Mouse (Mus musculus): Measurements from ENCODE around the gene Psen1.

Psen1 gene

GRCm38 (mm10) chr12:83726510-83727308 lies 38.8 kb downstream of the Psen1 start:
- DNase-seq: no peak

GRCm38 (mm10) chr12:83732225-83732624 lies 44.3 kb downstream of the Psen1 start:
- no peak for DNase-seq

- no peak for DNase-seq
Measured at GRCm38 (mm10) chr12:83734047-83734446, 46.1 kb downstream of the Psen1 start.

DNA sequence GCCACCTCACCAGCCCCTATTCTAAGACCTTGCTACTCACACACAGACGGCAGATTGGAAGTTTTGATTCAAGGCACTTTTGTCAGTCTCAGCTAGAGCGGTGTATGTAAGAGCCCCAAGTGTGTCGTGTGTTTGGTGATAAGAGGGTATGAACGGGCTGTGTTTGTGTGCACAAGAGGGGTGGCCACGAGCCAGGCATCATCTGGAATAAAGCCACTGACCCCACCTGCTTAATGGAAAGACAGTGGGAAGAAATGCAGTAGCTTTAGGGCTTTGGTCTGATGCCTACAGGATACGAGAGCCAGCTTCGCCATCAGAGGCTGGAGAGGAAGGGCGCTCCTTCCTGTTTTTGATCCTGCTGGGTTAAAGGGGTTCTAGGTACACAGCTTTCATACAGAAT lies 48.3 kb downstream of the Psen1 start:
- DNase-seq: no peak

GRCm38 (mm10) chr12:83738651-83739050 lies 50.7 kb downstream of the Psen1 start:
- no peak for DNase-seq

DNA sequence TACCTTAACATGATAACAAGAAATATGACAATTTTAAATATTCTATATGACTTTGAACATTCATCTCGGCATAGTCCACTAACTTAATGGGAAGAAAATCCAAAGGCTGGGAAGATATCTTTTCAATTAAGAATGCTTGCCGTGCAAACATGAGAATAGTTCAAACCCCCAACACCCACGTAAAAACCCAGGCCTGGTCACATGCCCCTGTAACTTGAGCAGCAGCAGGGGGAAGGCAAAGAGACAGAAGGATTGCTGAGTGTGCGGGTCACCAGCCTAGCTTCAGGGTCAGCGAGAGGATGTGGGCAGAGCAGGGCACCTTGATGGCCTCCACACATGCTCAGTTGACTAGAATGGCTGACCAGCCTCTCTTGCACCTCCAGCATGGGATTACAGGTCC lies 53.8 kb downstream of the Psen1 start:
- no peak for DNase-seq

DNA sequence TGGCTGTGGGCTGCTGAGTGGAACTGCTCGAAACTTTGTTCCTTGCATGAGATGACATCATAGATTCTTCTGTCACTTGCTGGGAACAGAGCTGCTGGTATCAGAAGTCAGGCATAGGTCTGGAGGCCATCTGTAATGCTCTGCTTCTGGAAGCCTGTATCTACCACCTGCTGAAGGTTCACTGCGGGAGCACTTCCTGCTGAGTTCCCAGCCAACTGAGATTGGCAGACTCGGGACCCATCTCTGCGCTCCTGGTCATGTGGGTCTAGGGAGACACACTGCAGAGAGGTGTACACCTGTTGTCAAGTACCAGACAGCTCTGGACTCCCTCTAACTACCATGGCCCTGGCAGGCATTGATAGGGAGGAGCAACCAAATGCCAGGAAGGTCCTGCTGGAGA lies 54.9 kb downstream of the Psen1 start:
- DNase-seq: no peak

DNA sequence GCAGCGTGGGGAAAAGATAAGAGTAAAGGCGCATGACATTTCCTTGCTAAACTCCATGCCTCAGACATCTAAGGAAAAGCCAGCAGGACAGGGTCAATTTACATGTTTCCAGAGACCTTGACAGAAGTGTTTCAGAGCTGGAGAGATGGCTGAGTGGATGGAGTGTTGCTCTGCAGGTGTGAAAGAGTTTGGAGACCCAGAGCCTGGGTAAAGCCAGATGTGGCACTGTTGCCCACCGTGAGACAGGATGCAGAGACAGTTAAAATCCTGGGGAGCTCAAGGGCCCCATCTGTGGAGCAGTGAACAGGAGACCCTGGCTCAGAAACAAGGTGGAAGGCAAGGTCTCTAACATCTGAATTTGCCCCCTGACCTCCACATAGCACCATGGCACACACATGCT lies 55.8 kb downstream of the Psen1 start:
- DNase-seq: no peak

DNA sequence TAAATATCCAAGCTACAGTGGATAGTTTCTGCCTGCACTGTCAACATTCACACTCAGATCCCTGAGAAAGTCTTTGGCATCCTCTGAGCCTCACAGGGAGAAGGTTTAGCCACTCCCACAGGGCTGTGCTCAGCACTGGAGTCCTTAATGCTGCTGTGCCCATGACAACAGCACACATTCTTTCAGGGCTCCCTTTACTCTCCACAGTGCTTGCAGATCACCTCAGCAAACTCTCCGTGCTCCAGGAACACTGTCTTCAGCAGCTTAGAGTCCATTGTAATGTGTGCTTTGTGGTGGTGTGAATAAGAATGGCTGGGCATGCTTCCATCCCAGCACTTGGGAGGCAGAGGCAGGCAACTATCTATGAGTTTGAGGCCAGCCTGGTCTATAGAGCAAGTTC lies 61.2 kb downstream of the Psen1 start:
- DNase-seq: no peak

DNA sequence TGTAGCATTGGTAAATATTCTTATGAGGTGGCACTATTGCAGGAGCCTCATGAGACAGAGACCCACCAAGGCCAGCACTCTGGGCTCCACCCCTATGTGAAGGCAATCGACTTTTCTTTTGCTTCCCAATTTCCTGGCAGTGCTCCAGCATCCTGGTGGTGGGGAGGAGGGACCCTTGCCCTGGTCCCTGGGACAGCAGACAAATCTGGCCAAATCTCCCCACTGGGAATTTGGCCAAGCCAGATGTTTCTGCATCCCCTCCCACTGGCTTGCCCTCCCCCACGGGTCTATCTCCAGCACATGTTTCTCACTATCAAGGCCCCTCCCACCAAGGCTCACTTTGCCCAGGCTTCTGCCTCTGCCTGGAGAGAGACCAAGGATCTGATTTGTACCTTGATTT lies 64.5 kb downstream of the Psen1 start:
- DNase-seq: no peak

- no peak for DNase-seq
Measured at GRCm38 (mm10) chr12:83758735-83759134, 70.8 kb downstream of the Psen1 start.

- no peak for DNase-seq
Measured at GRCm38 (mm10) chr12:83760201-83760600, 72.2 kb downstream of the Psen1 start.

GRCm38 (mm10) chr12:83762706-83763105 lies 74.8 kb downstream of the Psen1 start:
- DNase-seq: no peak

- DNase-seq: peak; percentile 70
Measured at GRCm38 (mm10) chr12:83763311-83764043, 75.5 kb downstream of the Psen1 start, which contains the start of gene Papln. TSS of gene Papln (plus strand) at chr12:83763634.

DNA sequence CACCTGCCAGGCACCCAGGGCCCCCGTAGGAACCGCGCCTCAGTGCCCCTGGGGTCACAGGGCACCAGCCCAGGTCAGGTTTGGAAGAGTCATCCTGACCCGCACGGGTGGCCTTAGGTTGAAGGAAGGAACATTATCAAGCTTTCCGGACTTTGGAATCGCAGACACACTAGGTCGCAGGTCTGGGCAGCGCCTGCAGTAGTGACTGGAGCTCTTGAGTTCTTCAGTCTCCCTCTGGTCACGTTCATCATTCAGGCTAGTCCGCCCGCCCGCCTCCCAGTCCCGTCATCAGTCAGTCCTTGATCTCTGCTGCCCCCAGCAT lies 76.1 kb downstream of the Psen1 start:
- no peak for DNase-seq

DNA sequence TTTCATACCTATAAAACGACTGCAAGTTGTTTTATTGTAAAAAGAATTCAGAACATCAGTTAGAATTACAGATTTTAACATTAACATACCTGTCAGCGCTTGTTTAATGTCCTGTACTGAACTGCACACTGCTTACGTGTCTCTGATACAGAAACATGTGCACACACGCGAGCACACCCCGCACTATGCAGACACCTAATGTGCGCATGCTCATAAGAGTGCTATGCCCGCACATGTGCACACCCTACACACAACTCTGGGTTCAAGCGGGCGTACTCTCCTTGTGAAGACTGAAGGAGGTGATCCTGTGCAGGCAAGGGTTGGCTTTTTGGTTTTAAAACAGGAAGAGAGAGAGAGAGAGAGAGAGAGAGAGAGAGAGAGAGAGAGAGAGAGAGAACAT lies 76.6 kb downstream of the Psen1 start:
- DNase-seq: no peak

- DNase-seq: no peak
Measured at GRCm38 (mm10) chr12:83765965-83766603, 78.1 kb downstream of the Psen1 start.

GRCm38 (mm10) chr12:83767833-83768232 lies 79.9 kb downstream of the Psen1 start:
- DNase-seq: no peak

GRCm38 (mm10) chr12:83768235-83768899 lies 80.4 kb downstream of the Psen1 start:
- DNase-seq: no peak

DNA sequence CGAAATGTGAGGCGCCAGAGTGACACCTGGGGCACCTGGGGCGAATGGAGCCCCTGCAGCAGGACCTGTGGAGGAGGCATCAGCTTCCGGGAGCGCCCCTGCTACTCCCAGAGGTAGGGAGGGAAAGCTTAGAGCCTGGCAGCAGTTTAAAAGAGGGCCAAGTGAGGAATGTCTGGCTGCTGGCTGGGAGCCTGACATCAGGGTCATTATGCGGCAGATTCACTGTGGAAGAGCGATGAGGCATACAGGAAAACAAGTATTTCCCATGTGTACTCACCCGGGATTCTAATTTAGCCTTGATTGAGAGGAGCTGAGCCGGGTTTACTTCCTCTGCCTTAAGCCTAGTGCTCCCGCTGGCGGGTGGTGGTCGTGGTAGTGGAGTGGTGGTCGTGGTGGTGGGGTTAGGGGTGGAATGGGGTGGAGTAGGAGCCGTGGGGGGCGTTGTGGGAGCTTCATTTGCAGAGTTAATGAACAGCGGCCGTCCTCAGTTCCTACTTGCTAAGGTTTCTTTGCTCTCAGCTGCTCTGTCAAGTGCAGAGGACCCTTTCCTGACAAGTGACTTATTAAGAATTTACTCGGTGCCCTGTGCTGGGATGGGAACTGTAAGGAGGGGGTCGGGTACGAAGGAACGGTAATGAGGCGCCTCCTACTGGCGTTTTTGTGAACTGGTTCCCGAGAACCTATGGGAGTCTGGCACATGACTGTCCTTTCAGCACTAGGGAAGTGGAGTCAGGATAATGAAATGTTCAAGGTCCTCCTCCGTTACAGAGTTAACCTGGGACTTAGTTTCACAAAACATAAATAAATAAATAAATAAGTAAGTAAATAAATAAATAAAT lies 82.7 kb downstream of the Psen1 start:
- DNase-seq: peak; percentile 79

- DNase-seq: no peak
Measured at GRCm38 (mm10) chr12:83775621-83776020, 87.7 kb downstream of the Psen1 start.

GRCm38 (mm10) chr12:83776766-83777165 lies 88.8 kb downstream of the Psen1 start:
- DNase-seq: no peak
